Mouse (Mus musculus) lung, adult 2 months (tissue): ENCODE data around the gene Ccdc151.

Source experiments
- CTCF ChIP-seq: fragments of 200-500 bp; IDR thresholded peaks from 2 replicates; pipeline ENCODE4 v1.5.1; 2011; ENCODE audit warnings: mild to moderate bottlenecking, low read length, control low read depth; ENCODE audit not compliant: insufficient read depth
- POLR2A ChIP-seq: fragments of 200-500 bp; IDR thresholded peaks from 2 replicates; pipeline ENCODE4 v1.6.1; 2011; ENCODE audit warnings: low read depth, mild to moderate bottlenecking, control low read depth, low read length, borderline replicate concordance; ENCODE audit errors: extremely low read depth

DNA sequence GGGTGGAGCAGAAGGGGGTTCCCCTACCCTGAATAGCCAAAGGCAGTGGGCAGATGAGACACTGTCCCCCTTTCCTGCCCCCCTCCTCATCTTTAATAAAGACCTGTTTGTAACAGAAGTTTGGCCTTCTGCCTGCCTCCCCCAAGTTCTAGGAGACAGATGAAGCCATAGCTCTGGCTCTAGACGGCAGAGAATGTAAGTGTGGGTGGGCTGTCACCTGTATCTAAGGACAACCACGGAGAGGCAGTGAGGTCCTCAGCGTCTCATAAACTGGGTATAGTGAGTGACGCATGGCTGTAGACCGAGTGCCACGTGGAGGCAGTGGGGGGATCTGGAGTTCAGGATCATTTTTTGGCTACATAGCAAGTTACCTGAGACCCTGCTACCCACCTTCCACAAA is 53.6 kb downstream of the Ccdc151 start:
- TF ChIP-seq CTCF = no peak
- no peak for TF ChIP-seq POLR2A
